Mouse (Mus musculus): ENCODE measurements around the gene Efnb3.

DNA sequence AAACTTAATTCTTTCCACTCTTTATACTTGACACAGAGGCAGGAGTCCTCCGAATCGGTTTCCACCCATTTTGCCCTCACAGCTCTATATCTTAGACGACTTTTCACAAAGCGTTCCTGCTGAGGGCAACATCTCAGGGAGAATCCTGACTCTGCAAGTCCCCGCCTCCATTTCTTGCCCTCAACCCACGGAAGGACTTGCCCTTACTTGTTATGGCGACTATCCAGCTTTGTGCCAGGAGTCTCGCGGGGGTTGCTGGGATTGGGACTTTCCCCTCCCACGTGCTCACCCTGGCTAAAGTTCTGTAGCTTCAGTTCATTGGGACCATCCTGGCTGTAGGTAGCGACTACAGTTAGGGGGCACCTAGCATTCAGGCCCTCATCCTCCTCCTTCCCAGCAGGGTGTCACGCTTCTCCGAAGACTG, 20.1 kb upstream of the Efnb3 start, which contains the start of the genes Wrap53 and Trp53:
- TF ChIP-seq POLR2A (IDR thresholded peaks at IDR 0.05; ENCODE audit: extremely low read depth, insufficient read depth, low read length) (peak; percentile 59; the same call in 1 of the 2 replicates), CTCF (IDR thresholded peaks at IDR 0.05; ENCODE audit: extremely low read depth, insufficient read depth, low read length) (no peak)

All from cortical plate, adult 2 months (tissue).